Comparison of ENCODE assay signal across 9 mouse cellular contexts in the genomic region with DNA sequence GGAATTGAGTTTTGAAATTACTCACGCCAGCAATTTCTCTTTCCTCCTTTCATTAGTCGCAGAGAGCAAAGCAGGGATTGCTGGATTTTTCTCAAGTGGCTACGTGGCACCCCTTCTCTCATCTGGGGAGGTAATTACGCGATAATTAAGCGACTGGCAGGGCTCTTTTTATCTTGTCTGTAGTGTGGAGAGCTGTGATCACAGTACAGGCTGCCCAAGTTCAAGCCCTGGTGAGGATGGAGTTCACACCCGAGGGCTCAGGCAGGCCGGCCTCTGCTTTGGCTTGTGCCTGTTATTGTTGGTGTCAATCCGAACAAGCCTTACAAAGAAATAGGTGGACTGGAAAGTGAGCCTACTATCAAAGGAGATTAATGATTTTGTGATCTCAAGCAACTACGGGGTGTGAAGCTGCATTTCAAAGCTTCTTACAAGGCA. TPM values are rescaled to one million over a fixed set of nuclear protein-coding genes. Genes with fewer than 3 reads are reported as not detected.
A peak's percentile ranks its signal among the peaks of the same experiment; 100 is the strongest.
DNase-seq lines count a peak whose midpoint lies in the region; ATAC-seq and TF ChIP-seq lines count a peak whose summit lies in the region.
"Had no signal": no experiment of that assay in that cellular context is flagged by ENCODE, and none has a peak within 500 bp of the region (broad histone marks: within the 10 kb centered on the region; RNA-seq: fewer than 3 reads in every experiment).

No protein-coding gene starts in this region.

- no peaks in the 10 kb centered on the region; the same call in 1 of the 2 replicates for H3K4me1 ChIP-seq in lung, embryonic 14.5 days (ENCODE audit: insufficient read depth)
- no peaks in the 10 kb centered on the region for H3K4me1 ChIP-seq in forebrain, postnatal 0 days (ENCODE audit: insufficient read depth)
- peaks cover 37% of the 10 kb centered on the region for H3K4me1 ChIP-seq in limb, embryonic 15.5 days
- H3K4me1 ChIP-seq in stomach, embryonic 14.5 days (ENCODE audit: control insufficient read depth, insufficient read depth, low read length) = no peaks in the 10 kb centered on the region; the same call in 1 of the 2 replicates

- no peaks in the 10 kb centered on the region for H3K9me3 ChIP-seq in lung, embryonic 14.5 days (ENCODE audit: low read depth, low read length)
- H3K9me3 ChIP-seq in forebrain, postnatal 0 days (ENCODE audit: low read length) = no peaks in the 10 kb centered on the region
- H3K9me3 ChIP-seq in limb, embryonic 15.5 days = no peaks in the 10 kb centered on the region
- H3K9me3 ChIP-seq in stomach, embryonic 14.5 days (ENCODE audit: control insufficient read depth, low read depth, low read length) = no peaks in the 10 kb centered on the region

- no peak for TF ChIP-seq CTCF in lung, embryonic 14.5 days (IDR thresholded peaks at IDR 0.05; ENCODE audit: low read depth)
- TF ChIP-seq CTCF in forebrain, postnatal 0 days (IDR thresholded peaks at IDR 0.05; ENCODE audit: low read depth) = no peak

- peak overlapping the region; percentile 70 for H3K4me2 ChIP-seq in lung, embryonic 14.5 days
- H3K4me2 ChIP-seq in forebrain, postnatal 0 days (ENCODE audit: low read depth) = no peak overlapping the region
- H3K4me2 ChIP-seq in limb, embryonic 15.5 days = no peak overlapping the region
- peak overlapping the region; percentile 46; the same call in 1 of the 2 replicates for H3K4me2 ChIP-seq in stomach, embryonic 14.5 days (replicated peaks; ENCODE audit: low read depth, low read length)

- peak overlapping the region; percentile 73 for H3K9ac ChIP-seq in lung, embryonic 14.5 days
- no peak overlapping the region for H3K9ac ChIP-seq in forebrain, postnatal 0 days
- no peak overlapping the region for H3K9ac ChIP-seq in limb, embryonic 15.5 days
- H3K9ac ChIP-seq in stomach, embryonic 14.5 days (replicated peaks; ENCODE audit: low read depth, low read length) = peak overlapping the region; percentile 68

- peak overlapping the region; percentile 40 for H3K4me3 ChIP-seq in lung, embryonic 14.5 days (ENCODE audit: low read depth, low read length)
- no peak overlapping the region for H3K4me3 ChIP-seq in forebrain, postnatal 0 days (ENCODE audit: low read depth, low read length)
- peak overlapping the region; percentile 31 for H3K4me3 ChIP-seq in limb, embryonic 15.5 days
- peak overlapping the region; percentile 34 for H3K4me3 ChIP-seq in stomach, embryonic 14.5 days (ENCODE audit: low read depth, low read length)

- DNase-seq in lung, embryonic 14.5 days = peak; percentile 50
- no peak for DNase-seq in lung, postnatal 36 days
- DNase-seq in forebrain, postnatal 0 days = peak; percentile 78
- DNase-seq in adrenal gland, postnatal 36 days = no peak
- no peak for DNase-seq in layer of hippocampus, adult 9-10 months (ENCODE audit: low spot score)
- DNase-seq: right cerebral cortex, adult 18-20 months had no signal

- H3K36me3 ChIP-seq in lung, embryonic 14.5 days (ENCODE audit: insufficient read depth) = peaks cover 11% of the 10 kb centered on the region; the same call in 1 of the 2 replicates
- no peaks in the 10 kb centered on the region for H3K36me3 ChIP-seq in forebrain, postnatal 0 days (ENCODE audit: insufficient read depth)
- no peaks in the 10 kb centered on the region for H3K36me3 ChIP-seq in limb, embryonic 15.5 days
- H3K36me3 ChIP-seq in stomach, embryonic 14.5 days (ENCODE audit: control insufficient read depth, insufficient read depth, low read length) = no peaks in the 10 kb centered on the region

- H3K27ac ChIP-seq in lung, embryonic 14.5 days (ENCODE audit: low read depth) = peak overlapping the region; percentile 86
- no peak overlapping the region for H3K27ac ChIP-seq in forebrain, postnatal 0 days (ENCODE audit: low read depth, low read length)
- H3K27ac ChIP-seq in limb, embryonic 15.5 days = no peak overlapping the region
- H3K27ac ChIP-seq in stomach, embryonic 14.5 days (ENCODE audit: low read length) = peak overlapping the region; percentile 80

- 1% methylated on average over 10 of the region's 10 CpGs for WGBS in lung, embryonic 14.5 days
- 2% methylated on average over 10 of the region's 10 CpGs for WGBS in forebrain, postnatal 0 days
- WGBS in limb, embryonic 15.5 days = 3% methylated on average over 10 of the region's 10 CpGs
- 2% methylated on average over 10 of the region's 10 CpGs for WGBS in stomach, embryonic 14.5 days

- ATAC-seq in lung, embryonic 14.5 days (ENCODE audit: insufficient read depth) = no peak
- ATAC-seq in forebrain, postnatal 0 days = no peak
- no peak for ATAC-seq in limb, embryonic 15.5 days (ENCODE audit: insufficient number of reproducible peaks, low FRiP score, low TSS enrichment, low read depth)
- no peak for ATAC-seq in stomach, embryonic 14.5 days (ENCODE audit: insufficient number of reproducible peaks, insufficient read depth, low FRiP score, low read depth)
- ATAC-seq: activated CD4-positive, CD25-positive, alpha-beta regulatory T cell, adult 4 months had no signal

- peaks cover 75% of the 10 kb centered on the region for H3K27me3 ChIP-seq in lung, embryonic 14.5 days (ENCODE audit: insufficient read depth, low read length)
- peaks cover 68% of the 10 kb centered on the region for H3K27me3 ChIP-seq in forebrain, postnatal 0 days (ENCODE audit: insufficient read depth, low read length)
- H3K27me3 ChIP-seq in limb, embryonic 15.5 days = peaks cover 83% of the 10 kb centered on the region
- H3K27me3 ChIP-seq in stomach, embryonic 14.5 days (ENCODE audit: control insufficient read depth, insufficient read depth, low read length) = peaks cover 42% of the 10 kb centered on the region

RNA-seq across cellular contexts. Expression of a gene that starts 7.1 kb away (rescaled TPM):
- polyA plus RNA-seq in lung, embryonic 14.5 days (2014; fragmentation: Nextera tagmentation; extraction: Ambion mirVana) = 21.1 and 22.5 TPM in 2 replicates
- 0.08 and 1.2 TPM in 2 replicates for total RNA-seq in forebrain, postnatal 0 days (2014; rRNA removed)
- polyA plus RNA-seq in forebrain, postnatal 0 days (2015; fragmentation: Nextera tagmentation; extraction: Ambion mirVana) = 0.23 and 0.36 TPM in 2 replicates
- not detected in 2 replicates for polyA plus RNA-seq in limb, embryonic 15.5 days (2015; fragmentation: Nextera tagmentation; extraction: Ambion mirVana)
- 19.6 and 20.0 TPM in 2 replicates for polyA plus RNA-seq in stomach, embryonic 14.5 days (2014; fragmentation: Nextera tagmentation; extraction: Ambion mirVana)
- not detected for total RNA-seq in adrenal gland, postnatal 36 days (2021)
- polyA plus RNA-seq: activated CD4-positive, CD25-positive, alpha-beta regulatory T cell, adult 4 months had no signal

RNA-seq across cellular contexts. Expression of a gene that starts 24.3 kb away (rescaled TPM):
- 6.9 and 7.3 TPM in 2 replicates for polyA plus RNA-seq in lung, embryonic 14.5 days (2014; fragmentation: Nextera tagmentation; extraction: Ambion mirVana)
- total RNA-seq in forebrain, postnatal 0 days (2014; rRNA removed) = 1.2 TPM in 2 replicates
- 0.34 and 0.74 TPM in 2 replicates for polyA plus RNA-seq in forebrain, postnatal 0 days (2015; fragmentation: Nextera tagmentation; extraction: Ambion mirVana)
- 0.06 and 0.29 TPM in 2 replicates for polyA plus RNA-seq in limb, embryonic 15.5 days (2015; fragmentation: Nextera tagmentation; extraction: Ambion mirVana)
- polyA plus RNA-seq in stomach, embryonic 14.5 days (2014; fragmentation: Nextera tagmentation; extraction: Ambion mirVana) = 9.0 and 11.4 TPM in 2 replicates
- total RNA-seq in adrenal gland, postnatal 36 days (2021) = not detected

Comparison
In these comparisons a context has a peak if more than half of its experiments do, and no peak if none do; other contexts are left out.
1. DNase-seq: peak in lung, embryonic 14.5 days (single experiment) and forebrain, postnatal 0 days (single experiment); none in lung, postnatal 36 days (single experiment), adrenal gland, postnatal 36 days (0 of 2) and layer of hippocampus, adult 9-10 months (single experiment).
2. H3K27ac ChIP-seq: peak in lung, embryonic 14.5 days (single experiment) and stomach, embryonic 14.5 days (single experiment); none in forebrain, postnatal 0 days (single experiment) and limb, embryonic 15.5 days (single experiment).
3. H3K4me2 ChIP-seq: peak in lung, embryonic 14.5 days (single experiment) and stomach, embryonic 14.5 days (single experiment); none in forebrain, postnatal 0 days (single experiment) and limb, embryonic 15.5 days (single experiment).
4. H3K9ac ChIP-seq: peak in lung, embryonic 14.5 days (single experiment) and stomach, embryonic 14.5 days (single experiment); none in forebrain, postnatal 0 days (single experiment) and limb, embryonic 15.5 days (single experiment).
5. RNA of a gene that starts 7.1 kb away (polyA plus RNA-seq): 21.1 to 22.5 TPM in lung, embryonic 14.5 days and 19.6 to 20.0 TPM in stomach, embryonic 14.5 days; 0.23 to 0.36 TPM in forebrain, postnatal 0 days and not detected in limb, embryonic 15.5 days; every median in the first group is over 10 times any median in the second.